ENCODE assay signal across 34 mouse cellular contexts in the genomic region with DNA sequence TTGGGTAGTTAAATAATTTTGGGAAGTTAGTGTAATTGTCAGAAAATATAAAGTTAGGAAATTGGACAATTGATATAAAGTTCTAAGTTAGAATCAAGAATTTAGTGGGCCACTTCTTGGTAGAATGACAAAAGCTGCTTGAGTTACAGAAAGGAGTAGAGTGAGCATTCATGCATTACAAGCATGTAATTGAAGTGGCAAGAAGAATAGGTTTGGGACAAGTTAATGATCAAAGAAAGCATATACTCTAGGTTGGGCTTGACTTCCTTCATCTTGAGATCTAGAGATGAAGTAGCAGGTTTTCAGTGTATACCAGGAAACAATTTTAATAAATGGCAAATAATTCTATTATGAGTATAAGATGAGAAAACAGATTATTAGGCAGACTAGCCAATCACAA. TPM values are rescaled to one million over a fixed set of nuclear protein-coding genes. Genes with fewer than 3 reads are reported as not detected.
"Had no signal": no experiment of that assay in that cellular context is flagged by ENCODE, and none has a peak within 500 bp of the region (broad histone marks: within the 10 kb centered on the region; RNA-seq: fewer than 3 reads in every experiment).

No protein-coding gene starts in this region.

- DNase-seq: cerebellum, adult 18-20 months; cerebellum, adult 2 months; cerebellum, adult 8-10 months; cerebellum, adult 9-10 months; cerebellum, adult 9-11 months; cerebellum, postnatal 10 days; cerebellum, postnatal 14 days; cerebellum, postnatal 25 days; cerebellum, postnatal 36 days; embryo, embryonic 11 days; forebrain, postnatal 0 days; gastrocnemius, adult 2 months; gastrocnemius, postnatal 10 days; gastrocnemius, postnatal 14 days; gastrocnemius, postnatal 25 days; gastrocnemius, postnatal 36 days; heart, adult 11 months had no signal

- ATAC-seq: forebrain, embryonic 13.5 days; forebrain, embryonic 14.5 days; forebrain, embryonic 15.5 days; forebrain, embryonic 16.5 days; forebrain, postnatal 0 days had no signal

- H3K27ac ChIP-seq: embryonic facial prominence, embryonic 10.5 days; embryonic facial prominence, embryonic 12.5 days; embryonic facial prominence, embryonic 13.5 days; embryonic facial prominence, embryonic 15.5 days; forebrain, embryonic 10.5 days; forebrain, embryonic 12.5 days; forebrain, embryonic 13.5 days; forebrain, embryonic 15.5 days; gastrocnemius, adult 2 months had no signal

- H3K27me3 ChIP-seq: embryonic facial prominence, embryonic 12.5 days; embryonic facial prominence, embryonic 13.5 days; embryonic facial prominence, embryonic 15.5 days; forebrain, embryonic 12.5 days; forebrain, embryonic 13.5 days; forebrain, embryonic 15.5 days had no signal

- H3K36me3 ChIP-seq: embryonic facial prominence, embryonic 10.5 days; embryonic facial prominence, embryonic 12.5 days; embryonic facial prominence, embryonic 13.5 days; embryonic facial prominence, embryonic 15.5 days; forebrain, embryonic 10.5 days; forebrain, embryonic 12.5 days; forebrain, embryonic 15.5 days had no signal

- H3K4me3 ChIP-seq: embryonic facial prominence, embryonic 10.5 days; embryonic facial prominence, embryonic 12.5 days; embryonic facial prominence, embryonic 13.5 days; embryonic facial prominence, embryonic 15.5 days; erythroblast, embryonic 14.5 days; forebrain, embryonic 10.5 days; forebrain, embryonic 12.5 days; forebrain, embryonic 13.5 days; forebrain, embryonic 15.5 days; gastrocnemius, adult 2 months had no signal

- H3K9ac ChIP-seq: embryonic facial prominence, embryonic 12.5 days; embryonic facial prominence, embryonic 13.5 days; embryonic facial prominence, embryonic 15.5 days; forebrain, embryonic 12.5 days; forebrain, embryonic 13.5 days; forebrain, embryonic 15.5 days; forebrain, postnatal 0 days had no signal

- H3K4me1 ChIP-seq: embryonic facial prominence, embryonic 10.5 days; embryonic facial prominence, embryonic 12.5 days; embryonic facial prominence, embryonic 13.5 days; embryonic facial prominence, embryonic 15.5 days; forebrain, embryonic 10.5 days; forebrain, embryonic 12.5 days; forebrain, embryonic 13.5 days; forebrain, embryonic 15.5 days had no signal

- H3K9me3 ChIP-seq: embryonic facial prominence, embryonic 10.5 days; embryonic facial prominence, embryonic 12.5 days; embryonic facial prominence, embryonic 13.5 days; embryonic facial prominence, embryonic 15.5 days; forebrain, embryonic 12.5 days; forebrain, embryonic 13.5 days; forebrain, embryonic 15.5 days had no signal

- H3K4me2 ChIP-seq: embryonic facial prominence, embryonic 12.5 days; embryonic facial prominence, embryonic 13.5 days; embryonic facial prominence, embryonic 15.5 days; forebrain, embryonic 12.5 days; forebrain, embryonic 13.5 days; forebrain, embryonic 15.5 days had no signal

RNA-seq across cellular contexts. Expression of gene Sprr2f, which starts 3.4 kb away (rescaled TPM):
- polyA plus RNA-seq: cerebellum, adult 2 months; cortical plate, adult 2 months; embryonic facial prominence, embryonic 10.5 days; embryonic facial prominence, embryonic 11.5 days; embryonic facial prominence, embryonic 12.5 days; embryonic facial prominence, embryonic 13.5 days; embryonic facial prominence, embryonic 14.5 days; embryonic facial prominence, embryonic 15.5 days; erythroblast, embryonic 14.5 days; forebrain, embryonic 10.5 days; forebrain, embryonic 11.5 days; forebrain, embryonic 12.5 days; forebrain, embryonic 13.5 days; forebrain, embryonic 14.5 days; forebrain, embryonic 15.5 days; forebrain, embryonic 16.5 days; forebrain, postnatal 0 days; frontal cortex, adult 2 months; gonadal fat pad, adult 2 months had no signal

RNA-seq across cellular contexts. Expression of gene Sprr2e, which starts 9.7 kb away (rescaled TPM):
- polyA plus RNA-seq: cerebellum, adult 2 months; cortical plate, adult 2 months; embryonic facial prominence, embryonic 10.5 days; embryonic facial prominence, embryonic 11.5 days; embryonic facial prominence, embryonic 12.5 days; embryonic facial prominence, embryonic 13.5 days; embryonic facial prominence, embryonic 14.5 days; embryonic facial prominence, embryonic 15.5 days; erythroblast, embryonic 14.5 days; forebrain, embryonic 10.5 days; forebrain, embryonic 11.5 days; forebrain, embryonic 12.5 days; forebrain, embryonic 13.5 days; forebrain, embryonic 14.5 days; forebrain, embryonic 15.5 days; forebrain, embryonic 16.5 days; forebrain, postnatal 0 days; frontal cortex, adult 2 months; gonadal fat pad, adult 2 months had no signal

RNA-seq across cellular contexts. Expression of gene Sprr2d, which starts 22.7 kb away (rescaled TPM):
- polyA plus RNA-seq: cerebellum, adult 2 months; cortical plate, adult 2 months; embryonic facial prominence, embryonic 10.5 days; embryonic facial prominence, embryonic 11.5 days; embryonic facial prominence, embryonic 12.5 days; embryonic facial prominence, embryonic 13.5 days; embryonic facial prominence, embryonic 14.5 days; embryonic facial prominence, embryonic 15.5 days; erythroblast, embryonic 14.5 days; forebrain, embryonic 10.5 days; forebrain, embryonic 11.5 days; forebrain, embryonic 12.5 days; forebrain, embryonic 13.5 days; forebrain, embryonic 14.5 days; forebrain, embryonic 15.5 days; forebrain, embryonic 16.5 days; forebrain, postnatal 0 days; frontal cortex, adult 2 months; gonadal fat pad, adult 2 months had no signal

RNA-seq across cellular contexts. Expression of gene Sprr2h, which starts 23.9 kb away (rescaled TPM):
- polyA plus RNA-seq: cerebellum, adult 2 months; cortical plate, adult 2 months; embryonic facial prominence, embryonic 10.5 days; embryonic facial prominence, embryonic 11.5 days; embryonic facial prominence, embryonic 12.5 days; embryonic facial prominence, embryonic 13.5 days; embryonic facial prominence, embryonic 14.5 days; erythroblast, embryonic 14.5 days; forebrain, embryonic 10.5 days; forebrain, embryonic 11.5 days; forebrain, embryonic 12.5 days; forebrain, embryonic 13.5 days; forebrain, embryonic 14.5 days; forebrain, embryonic 15.5 days; forebrain, embryonic 16.5 days; forebrain, postnatal 0 days; frontal cortex, adult 2 months; gonadal fat pad, adult 2 months had no signal

RNA-seq across cellular contexts. Expression of gene Sprr2b, which starts 45.2 kb away (rescaled TPM):
- polyA plus RNA-seq: cerebellum, adult 2 months; cortical plate, adult 2 months; embryonic facial prominence, embryonic 10.5 days; embryonic facial prominence, embryonic 11.5 days; embryonic facial prominence, embryonic 12.5 days; embryonic facial prominence, embryonic 13.5 days; embryonic facial prominence, embryonic 14.5 days; erythroblast, embryonic 14.5 days; forebrain, embryonic 10.5 days; forebrain, embryonic 11.5 days; forebrain, embryonic 12.5 days; forebrain, embryonic 13.5 days; forebrain, embryonic 14.5 days; forebrain, embryonic 15.5 days; forebrain, embryonic 16.5 days; forebrain, postnatal 0 days; frontal cortex, adult 2 months; gonadal fat pad, adult 2 months had no signal
